Mouse (Mus musculus): ENCODE measurements around the gene Rnf217.

Gene Rnf217

DNA sequence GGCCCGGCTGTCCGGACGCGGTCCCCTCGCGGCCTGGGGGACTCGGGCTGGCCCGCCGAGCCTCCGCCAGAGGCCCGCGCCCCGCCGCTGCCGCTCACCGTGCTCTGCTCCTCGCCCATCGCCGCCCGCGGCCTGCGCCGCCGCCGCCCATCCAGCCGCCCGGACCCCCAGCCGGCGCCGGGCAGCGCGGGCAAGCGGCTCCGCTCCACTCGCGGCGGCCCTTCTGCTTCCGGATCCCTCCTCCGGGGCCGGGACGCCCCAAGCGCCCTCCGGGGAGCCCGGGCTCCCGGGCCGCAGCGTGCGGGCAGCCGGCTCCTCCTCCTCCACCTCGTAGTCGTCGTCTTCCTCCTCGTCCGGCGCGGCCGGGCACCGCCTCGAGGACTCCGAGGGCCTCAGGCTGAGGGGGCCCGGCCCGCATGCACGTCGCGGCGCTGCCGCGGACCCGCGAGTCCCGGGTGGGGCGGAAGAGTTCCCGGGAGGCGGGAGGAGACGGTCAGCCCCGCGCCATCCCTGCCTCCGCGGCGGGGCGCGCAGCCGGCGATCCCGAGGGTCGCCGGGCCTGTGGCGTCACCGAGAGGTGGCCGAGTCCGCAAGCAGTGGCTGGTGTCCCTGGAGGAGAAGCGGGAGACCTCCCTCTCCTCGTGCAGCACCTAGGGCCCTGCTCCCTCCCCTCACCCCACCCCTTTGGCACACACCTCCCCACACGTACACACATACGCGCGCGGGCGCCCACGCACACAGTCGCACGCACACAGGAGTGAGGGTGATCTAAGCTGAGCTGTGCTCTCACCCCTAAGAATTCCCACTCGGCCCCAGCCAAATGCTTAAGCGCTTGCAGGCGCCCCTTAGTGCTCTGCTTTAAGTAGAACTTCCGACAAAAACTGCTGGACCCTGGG, at the start of gene Rnf217:
Rnf217 (minus strand) TSS at position 119 of the 896 bp plus-strand sequence.
- DNase-seq (ENCODE audit: low spot score): no peak

DNA sequence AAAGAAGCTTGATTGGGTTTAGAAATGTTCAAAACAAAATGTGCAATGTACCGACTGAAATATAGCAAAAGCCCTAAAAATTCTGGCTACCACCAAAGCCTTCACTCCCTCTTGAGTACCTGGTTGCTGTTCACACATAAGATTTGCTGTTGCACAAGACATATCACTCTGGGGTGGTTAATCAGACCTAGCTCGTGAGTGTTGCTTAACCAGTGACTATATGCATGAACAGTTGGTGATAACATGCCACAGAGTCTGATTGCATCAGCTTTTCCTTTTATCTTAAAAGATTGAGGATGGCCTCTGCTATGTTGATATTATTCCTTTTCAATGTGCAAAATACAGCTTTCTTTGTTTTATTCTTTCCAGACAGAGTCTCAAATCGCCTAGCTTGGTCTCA, 38.3 kb upstream of the Rnf217 start:
- DNase-seq (ENCODE audit: low spot score): no peak

DNA sequence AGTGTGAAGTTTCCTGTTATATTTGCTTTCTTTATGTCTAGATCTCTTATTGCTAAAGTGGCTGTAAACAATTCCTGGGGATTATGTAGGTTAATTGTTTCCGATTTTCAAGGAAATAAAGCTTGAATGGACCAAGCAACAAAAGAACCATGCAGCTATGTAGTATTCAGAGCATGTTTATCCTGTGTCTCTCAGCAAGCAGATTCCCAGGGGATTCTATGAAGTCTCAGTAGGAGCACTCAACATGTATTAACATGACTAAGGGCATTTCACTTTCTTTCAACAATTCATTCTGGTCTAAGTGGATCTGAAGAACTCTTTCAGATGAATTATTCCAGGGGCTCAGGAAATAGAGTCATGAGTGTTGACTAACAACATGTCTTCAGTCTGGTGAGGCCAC, 37.1 kb upstream of the Rnf217 start:
- no peak for DNase-seq (ENCODE audit: low spot score)

DNA sequence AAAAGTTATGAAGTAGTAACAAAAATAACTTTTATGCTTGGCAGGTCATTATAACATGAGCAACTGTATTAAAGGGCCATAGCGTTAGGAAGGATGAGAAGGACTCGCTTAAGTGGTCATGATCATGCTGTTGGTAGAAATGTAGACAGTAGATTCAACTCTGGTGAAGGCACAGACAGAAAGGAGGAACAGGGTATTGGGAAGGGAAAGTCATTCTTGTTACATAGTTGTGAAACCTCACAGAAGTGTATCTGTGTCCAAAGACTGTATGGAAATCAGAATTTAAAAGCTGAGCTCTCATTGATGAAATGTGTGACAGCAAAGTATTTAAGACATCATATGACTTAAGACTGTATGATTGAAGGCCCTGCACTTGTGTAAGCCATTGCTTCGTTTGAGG, 26.1 kb upstream of the Rnf217 start:
- DNase-seq (ENCODE audit: low spot score): no peak

DNA sequence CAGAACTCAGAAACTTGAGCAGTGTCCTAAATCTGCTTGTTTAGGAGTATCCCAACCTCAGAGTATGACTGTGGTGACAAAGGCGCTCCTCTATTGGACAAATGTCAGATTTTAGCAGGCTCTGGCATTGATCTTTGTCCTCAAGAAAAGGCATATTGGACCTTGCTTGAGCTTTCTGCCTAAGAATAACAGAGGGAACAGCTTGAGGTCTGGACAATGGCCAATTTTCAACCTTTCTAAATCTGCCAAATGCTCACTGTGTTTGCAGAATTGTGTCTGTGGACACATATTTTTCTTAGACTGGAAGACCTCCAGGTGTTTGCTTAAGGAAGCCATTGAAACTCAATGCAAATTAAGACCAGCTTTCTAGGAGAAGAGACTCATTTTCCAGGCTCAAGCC, 23.0 kb upstream of the Rnf217 start:
- DNase-seq (ENCODE audit: low spot score): no peak

DNA sequence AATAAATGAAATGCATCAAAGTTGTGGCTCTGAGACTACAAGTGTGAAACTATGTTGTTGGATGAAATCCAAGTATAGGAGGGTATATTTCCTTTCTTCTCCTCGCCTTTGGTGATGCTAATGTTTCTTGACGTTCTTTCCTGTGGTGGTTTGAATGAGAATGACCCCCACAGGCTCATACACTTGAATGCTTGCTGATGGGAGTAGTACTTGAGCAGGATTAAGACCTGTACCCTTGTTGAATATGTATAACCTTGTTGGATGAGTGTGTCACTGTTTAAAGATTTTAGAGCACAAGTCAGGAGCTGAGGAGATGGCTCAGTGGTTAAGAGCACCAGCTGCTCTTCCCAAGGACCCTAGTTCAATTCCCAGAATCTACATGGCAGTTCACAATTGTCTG, 6.4 kb upstream of the Rnf217 start:
- DNase-seq (ENCODE audit: low spot score): no peak

DNA sequence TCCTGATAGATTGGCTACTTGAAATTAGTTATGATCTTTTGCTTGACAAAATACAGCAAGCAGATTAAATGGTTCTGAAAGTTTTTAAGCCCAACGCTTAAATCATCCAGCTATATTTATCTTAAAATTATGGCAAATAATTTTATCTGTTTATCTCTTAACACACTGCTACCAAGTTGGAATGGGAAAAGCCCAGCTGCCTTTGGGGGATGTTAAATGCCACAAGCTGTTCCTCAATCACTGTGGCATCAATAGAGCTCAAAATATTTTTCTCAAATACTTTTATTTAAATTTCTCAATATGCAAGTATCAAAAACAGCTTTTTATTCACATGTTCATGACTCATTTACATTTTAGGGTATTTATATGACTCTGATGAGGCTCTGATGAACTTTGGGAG, 5.1 kb upstream of the Rnf217 start:
- no peak for DNase-seq (ENCODE audit: low spot score)

DNA sequence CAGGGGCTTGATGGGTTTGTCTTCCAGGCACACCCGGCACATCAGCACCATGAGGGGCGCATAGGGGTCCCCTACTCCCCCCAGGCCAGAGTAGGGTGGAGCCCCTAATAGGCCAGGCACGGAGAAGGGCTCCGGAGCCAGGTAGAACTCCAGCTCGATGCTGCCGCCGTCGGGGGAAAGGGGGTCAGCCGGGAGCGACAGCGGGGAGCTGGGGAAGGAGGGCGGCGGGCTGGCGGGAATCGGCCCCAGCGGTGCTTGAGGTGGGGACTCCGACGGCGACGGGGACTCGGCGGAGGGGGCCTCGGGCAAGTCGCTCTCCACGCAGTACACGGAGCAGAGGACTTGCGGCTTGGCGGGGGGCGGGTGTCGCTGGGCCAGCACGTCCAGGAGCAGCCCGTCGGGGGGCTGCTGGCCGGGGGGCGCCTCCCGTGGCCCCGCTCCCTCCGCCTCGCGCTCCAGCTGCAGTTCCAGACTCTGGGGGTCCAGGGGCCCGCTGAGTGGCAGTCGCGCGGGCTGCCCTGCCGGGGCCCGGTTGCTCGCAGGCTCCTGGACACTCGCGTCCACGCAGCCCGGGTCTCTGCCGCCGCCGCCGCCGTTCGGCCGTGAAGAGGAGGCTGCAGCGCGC, 431 bp downstream of the Rnf217 start:
- no peak for DNase-seq (ENCODE audit: low spot score)

DNA sequence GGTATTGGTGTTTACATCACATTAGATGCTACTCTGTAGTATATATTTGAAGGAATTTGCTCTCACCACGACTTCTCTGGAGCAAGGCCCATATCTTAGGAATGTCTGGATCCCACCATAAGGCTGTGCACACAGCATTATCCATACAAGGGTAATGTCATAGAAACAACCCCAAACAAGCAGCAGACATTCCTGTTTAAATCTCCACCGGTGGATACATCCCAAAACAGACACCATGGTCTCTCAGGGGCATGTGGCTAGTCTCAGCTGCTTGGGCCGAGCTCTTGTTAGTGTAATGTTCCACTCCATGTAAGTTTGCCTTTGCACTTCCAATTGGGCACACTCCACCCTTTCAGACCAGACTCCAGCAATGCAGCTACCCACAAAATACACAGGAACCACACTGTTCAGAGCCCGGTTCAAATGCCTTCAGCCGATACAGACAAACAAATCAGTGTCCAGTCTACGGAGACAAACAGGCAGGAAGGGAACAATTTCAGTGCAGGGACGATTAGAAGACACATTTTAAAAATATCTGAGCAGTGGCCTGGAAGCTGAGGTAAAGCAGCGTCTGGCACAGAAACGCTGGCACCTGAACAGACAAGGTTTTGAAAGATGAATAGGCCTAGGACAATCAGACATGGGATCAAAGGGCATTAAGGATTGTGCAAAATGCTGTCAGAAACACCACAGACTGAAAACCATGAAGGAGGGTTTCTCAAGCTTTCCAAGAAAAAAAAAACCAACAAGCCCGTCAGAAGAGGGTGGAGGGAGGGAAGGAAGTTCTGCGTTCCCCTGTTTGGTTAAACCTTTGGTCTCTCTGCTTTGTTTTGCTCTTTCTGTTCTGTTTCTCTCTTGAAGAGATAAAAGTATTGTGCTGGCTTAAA, 1.8 kb downstream of the Rnf217 start:
- DNase-seq (ENCODE audit: low spot score): no peak

DNA sequence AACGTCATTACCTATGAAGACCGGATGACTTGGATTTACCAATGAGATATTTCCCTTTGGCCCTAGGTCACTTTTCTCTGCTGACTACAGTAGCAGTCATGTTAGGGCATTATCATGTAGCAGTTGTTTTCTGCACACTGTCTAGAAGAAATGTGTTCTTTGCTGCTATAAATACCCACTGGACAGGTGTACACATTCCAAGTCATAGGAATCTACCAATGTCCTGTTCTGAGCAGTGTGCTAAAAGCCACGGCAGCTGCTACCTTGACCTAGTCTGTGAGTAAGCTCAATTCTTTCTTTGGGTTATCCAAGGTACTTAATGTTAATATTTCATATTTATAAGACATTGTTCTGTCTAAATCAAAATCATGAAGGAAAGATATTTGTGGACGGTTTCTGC, 5.1 kb downstream of the Rnf217 start:
- DNase-seq (ENCODE audit: low spot score): no peak

DNA sequence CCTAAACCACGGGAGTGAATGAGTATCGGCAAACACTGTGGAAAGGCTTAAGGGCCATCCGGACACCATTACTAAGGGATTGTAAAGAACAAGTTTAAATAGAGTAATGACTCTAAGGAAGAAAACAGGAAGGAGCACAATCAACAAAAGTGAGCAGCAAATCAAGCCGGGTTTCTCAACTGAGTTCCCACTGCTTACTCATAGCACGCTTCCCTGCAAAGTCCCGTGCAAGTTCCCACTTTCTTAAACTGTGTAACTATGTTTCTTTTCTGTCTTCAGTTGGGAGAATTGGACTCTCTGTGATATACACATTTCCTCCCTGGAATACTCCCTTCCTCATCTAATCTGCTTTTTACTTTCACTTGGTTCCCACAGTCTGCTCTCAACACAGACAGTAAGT, 8.9 kb downstream of the Rnf217 start:
- DNase-seq (ENCODE audit: low spot score): no peak

DNA sequence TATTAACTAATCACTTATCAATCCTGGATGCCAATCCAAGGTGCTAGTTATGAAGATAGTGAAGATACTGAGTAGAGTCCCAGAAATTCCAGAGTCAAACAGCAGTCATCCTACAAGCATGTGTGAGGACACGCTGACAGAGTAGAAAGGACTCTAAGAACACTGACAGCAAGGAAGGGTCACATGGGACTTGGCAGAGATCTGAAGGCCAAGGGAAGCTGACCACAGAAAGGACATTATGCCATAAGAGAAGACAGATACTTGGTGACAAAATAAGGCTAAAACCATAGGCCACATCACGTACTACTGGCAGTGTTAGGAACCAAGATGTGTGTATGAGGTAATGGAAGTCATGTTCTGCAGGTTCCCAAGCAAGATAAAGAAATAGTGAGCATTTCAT, 11.1 kb downstream of the Rnf217 start:
- DNase-seq (ENCODE audit: low spot score): no peak

DNA sequence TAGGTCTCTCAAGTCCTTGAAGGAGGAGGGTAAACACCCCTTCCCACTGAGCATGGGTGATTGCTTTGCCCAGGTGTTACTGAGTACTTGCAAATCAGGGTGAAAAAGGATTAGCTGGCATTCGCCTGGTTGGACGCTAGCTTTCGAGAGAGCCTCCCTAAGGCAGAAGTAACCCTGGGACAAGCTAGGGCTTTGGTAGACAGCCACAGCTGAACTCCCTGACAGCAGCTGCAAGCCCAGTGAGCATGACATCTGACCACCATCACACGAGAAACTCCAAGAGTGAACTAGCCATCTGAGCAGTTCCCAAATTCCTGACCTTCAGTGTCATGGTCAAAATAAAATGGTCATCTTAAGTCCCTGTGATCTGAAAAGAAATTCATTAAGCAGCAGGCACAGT, 12.2 kb downstream of the Rnf217 start:
- DNase-seq (ENCODE audit: low spot score): no peak

DNA sequence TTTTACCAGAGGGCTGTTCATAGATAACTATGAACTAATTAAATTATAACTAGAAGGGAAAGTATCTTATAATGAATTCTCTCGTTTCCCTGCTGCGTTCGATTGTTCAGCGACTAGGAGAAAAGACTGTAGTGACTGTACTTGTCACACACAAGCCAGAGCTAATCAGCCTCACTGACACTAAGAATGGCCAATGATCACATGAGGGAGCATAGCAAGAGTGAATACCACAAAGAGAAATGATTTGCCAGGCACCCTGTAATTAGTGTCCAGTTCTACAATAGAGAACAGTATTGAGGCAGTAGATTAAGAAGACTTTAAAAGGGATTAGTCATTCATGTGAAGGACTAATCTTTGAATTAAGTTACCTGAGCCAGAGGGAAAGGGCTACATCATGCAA, 13.7 kb downstream of the Rnf217 start:
- DNase-seq (ENCODE audit: low spot score): no peak

DNA sequence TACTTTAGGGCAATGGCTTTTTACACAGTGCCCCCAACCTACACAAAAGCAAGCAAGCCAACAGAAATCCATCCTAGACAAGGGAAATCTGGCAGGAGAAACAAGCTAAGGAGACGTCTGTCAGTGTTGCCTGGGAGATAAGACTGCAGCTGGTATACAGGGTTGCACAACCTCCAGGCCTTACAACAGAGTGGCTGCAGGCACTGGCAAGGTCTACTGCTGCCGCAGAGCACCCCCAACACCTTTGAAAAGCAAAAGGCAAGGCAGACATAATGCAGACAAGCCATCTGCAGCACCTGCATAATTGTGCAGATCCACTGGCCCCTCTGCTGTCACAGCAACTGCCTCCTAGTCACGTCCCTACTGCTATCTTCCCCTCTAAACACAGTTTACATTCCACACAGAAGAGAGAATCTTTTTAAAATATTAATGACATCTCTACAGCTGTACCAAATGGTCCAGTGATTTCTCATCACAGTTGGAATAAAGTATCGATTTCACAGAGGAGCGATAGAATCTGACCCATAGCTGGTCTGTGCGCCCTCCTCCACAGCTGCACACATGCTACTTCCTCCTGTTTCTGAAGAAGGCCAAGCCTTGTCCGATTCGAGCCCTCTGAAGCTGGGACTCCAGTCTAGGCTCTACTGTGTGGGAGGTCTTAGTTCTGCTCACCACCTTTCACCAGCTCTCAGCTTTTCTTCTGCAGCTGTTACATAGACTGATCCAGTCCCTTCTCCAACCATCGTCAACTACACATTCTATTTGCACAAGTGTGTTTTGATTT, 16.1 kb downstream of the Rnf217 start:
- DNase-seq (ENCODE audit: low spot score): no peak

DNA sequence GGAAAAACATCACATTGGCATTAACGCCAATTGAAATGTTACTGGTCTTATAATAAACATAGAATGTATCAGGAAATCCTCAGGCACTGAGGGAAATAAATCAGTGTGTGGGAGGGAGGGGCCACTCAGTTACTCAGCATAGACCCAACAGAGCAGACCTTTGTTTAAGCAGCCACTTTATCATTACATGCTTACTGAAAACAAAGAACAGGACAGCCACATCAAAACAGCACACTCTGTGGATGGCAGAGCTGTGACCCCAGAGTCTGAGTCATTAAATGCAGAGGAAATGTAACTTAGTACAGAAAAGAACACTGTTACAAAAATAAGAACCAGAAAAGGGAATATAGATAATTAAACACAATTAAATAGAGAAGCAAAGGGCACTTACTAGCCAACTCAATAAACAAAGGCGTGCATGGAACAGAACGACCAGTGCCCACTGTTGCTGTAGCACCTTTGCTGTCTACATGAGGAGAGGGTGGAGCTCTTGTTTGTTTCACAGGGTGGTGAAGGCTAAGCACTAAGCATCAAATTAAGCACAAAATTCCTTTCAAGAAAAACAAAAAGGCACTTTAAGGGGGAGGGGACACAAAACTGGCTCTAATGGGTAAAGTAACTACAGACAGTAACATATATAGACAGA, 16.8 kb downstream of the Rnf217 start:
- no peak for DNase-seq (ENCODE audit: low spot score)

DNA sequence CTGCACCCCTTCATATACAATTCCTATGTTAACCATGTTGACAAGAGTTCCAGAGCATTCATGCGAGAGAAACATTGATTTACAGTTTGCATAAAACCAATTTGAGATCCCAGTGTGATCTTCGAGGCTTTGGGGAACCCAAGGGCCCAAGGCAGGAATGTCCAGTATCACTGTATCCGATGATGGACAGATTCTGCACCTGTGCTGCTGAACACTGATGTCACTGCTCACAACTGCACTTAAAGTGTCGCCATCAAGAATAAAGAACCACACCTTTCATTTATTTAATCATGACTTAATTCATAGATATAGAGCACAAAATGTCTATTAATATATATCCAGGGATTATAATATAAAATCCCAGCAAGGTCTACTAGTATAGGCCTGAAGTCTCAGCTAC, 28.3 kb downstream of the Rnf217 start:
- no peak for DNase-seq (ENCODE audit: low spot score)

DNA sequence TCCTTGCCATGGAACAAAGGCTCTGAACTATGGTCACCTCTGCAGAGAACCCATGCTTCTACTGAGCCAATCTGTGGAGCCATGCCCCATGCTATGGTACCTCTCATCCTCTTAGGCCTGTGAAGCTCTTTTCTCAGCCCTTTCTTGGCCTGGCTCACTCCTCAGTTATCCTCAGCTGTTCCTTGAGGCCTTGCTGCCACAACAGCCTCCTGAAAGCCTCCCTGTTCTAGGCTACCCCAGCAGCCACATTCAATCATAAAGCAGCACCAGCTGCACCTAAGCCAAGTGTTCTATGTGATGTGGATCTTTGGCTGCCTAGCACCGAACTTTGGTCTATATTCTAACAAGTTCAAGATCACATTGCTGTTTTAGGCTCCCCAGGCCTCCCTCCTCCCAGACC, 28.9 kb downstream of the Rnf217 start:
- DNase-seq (ENCODE audit: low spot score): no peak

DNA sequence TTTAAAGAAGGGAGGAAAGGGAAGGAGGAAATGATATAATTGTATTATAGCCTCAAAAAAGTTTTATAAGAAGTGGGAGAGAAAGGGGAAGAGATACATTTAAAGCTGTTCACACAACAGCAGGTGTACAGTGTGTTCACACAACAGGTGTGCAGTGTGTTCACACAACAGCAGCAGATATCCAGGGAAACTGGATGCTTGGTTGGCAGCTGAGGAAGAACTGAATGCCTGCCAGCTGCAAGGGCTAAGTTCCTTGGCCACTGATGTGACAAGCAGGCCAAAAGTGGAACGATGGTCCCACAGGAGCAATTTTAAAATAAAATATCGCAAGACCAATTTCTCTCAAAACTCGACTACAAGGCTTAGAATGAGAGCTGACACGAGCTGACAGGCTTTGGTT, 35.7 kb downstream of the Rnf217 start:
- no peak for DNase-seq (ENCODE audit: low spot score)

DNA sequence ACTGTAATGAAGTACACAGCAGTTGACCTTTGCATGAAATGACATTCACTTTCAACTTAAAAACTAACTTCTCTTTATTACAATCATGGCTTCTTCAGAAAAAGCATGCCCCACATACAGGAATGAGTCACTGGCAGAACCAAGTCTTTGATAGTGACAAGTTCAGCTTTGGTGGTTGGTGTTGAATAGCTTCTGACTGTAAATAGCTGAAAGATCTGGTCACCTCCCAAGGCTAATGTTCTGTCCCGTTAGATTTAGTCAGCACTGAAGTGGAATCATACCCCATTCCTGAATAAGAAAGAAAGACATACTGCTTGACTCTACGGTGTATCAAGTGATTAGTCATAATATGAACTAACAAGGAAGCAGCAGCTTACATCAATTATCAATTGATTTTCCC, 51.7 kb downstream of the Rnf217 start:
- no peak for DNase-seq (ENCODE audit: low spot score)

DNA sequence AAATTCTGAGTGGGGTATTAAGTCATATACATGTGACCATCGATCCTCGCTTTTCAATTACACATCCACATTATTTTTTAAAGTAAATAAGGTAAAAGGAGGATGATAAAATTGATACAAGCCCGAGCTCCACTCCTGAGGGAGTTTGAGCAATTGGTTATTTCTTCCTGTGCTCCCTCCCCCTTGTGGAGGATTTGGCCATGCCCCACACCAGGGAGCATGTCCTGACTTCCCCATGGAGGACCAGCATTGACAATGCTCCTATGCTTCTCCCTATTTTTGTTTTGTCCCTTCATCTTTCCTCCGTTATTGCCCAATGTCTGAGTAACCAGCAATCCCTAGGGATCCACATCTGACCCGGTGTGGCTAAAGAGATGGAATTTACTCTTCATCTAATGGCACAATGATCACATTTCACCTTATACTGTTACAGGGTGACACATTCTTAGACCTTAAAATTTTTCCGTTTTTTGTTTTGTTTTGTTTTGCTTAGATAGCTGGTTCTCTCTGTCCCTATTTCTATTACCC, 53.5 kb downstream of the Rnf217 start:
- DNase-seq (ENCODE audit: low spot score): no peak
